Mouse (Mus musculus): ENCODE results near the gene Wipi1.

Wipi1 gene

GRCm38 (mm10) chr11:109574604-109575003, 37.2 kb downstream of the Wipi1 start:
- DNase-seq = no peak

DNA sequence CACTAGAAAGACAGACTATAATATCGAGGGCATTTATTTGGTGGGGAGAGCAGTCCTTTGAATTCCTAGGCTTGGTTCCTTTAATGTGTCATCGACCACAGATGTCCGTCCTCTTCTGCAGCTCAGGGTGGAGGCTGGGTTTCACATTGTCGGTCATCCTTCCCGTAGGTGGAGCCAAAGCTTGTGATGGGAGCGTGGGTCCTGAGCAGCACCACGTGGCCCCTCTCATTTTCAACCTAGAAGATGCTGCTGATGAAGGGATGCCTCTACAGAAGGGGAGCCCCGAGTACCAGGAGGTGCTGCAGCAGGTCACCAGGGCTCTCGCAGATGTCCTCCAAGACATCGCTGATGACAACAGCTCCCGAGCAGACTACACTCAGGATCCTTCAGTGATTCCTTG, 39.7 kb downstream of the Wipi1 start:
- DNase-seq = no peak

DNA sequence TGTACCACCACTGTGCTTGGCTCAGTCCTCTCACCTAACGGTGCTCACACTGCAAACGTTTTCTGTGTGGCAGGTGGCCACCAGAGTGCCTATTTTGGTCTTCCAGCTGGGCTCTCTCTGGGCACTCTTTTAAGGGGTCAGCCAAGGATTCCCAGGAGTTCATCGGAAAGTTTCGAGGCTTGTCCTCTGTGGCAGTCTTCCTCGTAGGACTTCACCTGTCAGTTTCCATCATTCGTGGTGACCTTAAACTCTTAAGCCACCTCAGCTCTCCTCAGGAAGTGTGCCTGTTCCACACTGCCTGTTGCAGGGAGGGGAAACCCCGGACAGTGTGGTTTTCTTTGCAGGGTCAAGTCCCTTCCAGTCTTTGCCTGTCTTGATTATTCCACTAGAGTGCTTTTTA, 42.0 kb downstream of the Wipi1 start:
- no peak for DNase-seq

- no peak for DNase-seq
These were observed 42.7 kb downstream of the Wipi1 start for GRCm38 (mm10) chr11:109569007-109569618.

- DNase-seq = no peak
These were observed 47.1 kb downstream of the Wipi1 start for GRCm38 (mm10) chr11:109564466-109565214.

DNA sequence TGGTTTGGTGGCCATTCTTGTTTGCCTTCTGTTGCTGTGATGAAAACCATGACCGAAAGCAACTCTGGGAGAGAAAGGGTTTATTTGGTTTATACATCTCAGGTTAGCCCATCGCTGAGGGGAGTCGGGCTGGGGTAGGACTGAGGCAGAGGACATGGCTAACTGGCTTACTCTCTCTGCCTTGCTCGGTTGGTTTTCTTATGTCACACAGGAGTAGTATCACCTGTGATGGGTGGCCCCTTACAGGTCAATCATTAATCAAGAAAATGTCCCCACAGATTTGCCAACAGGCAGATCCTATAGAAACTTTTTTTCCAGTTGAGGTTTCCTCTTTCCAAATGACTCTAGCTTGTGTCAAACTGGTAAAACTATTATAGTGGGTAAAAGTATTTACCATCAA, 48.1 kb downstream of the Wipi1 start:
- DNase-seq = no peak

- no peak for DNase-seq
These were observed 50.3 kb downstream of the Wipi1 start for GRCm38 (mm10) chr11:109561445-109561844.

GRCm38 (mm10) chr11:109560793-109561257, 50.9 kb downstream of the Wipi1 start:
- DNase-seq = no peak

GRCm38 (mm10) chr11:109559241-109559640, 52.5 kb downstream of the Wipi1 start:
- no peak for DNase-seq

- no peak for DNase-seq
These were observed 54.3 kb downstream of the Wipi1 start for GRCm38 (mm10) chr11:109557419-109557818.

- no peak for DNase-seq
These were observed 55.6 kb downstream of the Wipi1 start for GRCm38 (mm10) chr11:109556130-109556529.

- DNase-seq = no peak
These were observed 57.3 kb downstream of the Wipi1 start for GRCm38 (mm10) chr11:109554443-109554842.

- no peak for DNase-seq
These were observed 57.8 kb downstream of the Wipi1 start for GRCm38 (mm10) chr11:109553921-109554320.

- no peak for DNase-seq
These were observed 62.0 kb downstream of the Wipi1 start for GRCm38 (mm10) chr11:109549599-109550290.

DNA sequence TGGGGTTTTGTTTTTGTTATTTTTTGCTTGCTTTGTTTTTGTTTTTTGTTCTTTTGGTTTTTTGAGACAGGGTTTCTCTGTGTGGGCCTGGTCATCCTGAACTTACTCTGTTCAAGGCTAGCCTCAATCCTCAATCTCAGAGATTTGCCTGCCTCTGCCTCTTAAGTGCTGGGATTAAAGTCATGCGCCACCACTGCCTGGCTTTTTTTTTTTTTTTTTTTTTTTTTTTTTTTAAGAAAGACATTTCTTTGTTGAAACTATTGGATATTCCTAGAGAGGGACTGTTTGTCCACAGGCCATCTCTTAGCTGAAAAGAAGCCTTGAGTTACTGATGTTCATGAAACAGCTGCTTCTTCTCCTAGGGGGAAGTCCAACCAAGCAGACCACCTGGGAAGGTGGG, 64.1 kb downstream of the Wipi1 start:
- no peak for DNase-seq

DNA sequence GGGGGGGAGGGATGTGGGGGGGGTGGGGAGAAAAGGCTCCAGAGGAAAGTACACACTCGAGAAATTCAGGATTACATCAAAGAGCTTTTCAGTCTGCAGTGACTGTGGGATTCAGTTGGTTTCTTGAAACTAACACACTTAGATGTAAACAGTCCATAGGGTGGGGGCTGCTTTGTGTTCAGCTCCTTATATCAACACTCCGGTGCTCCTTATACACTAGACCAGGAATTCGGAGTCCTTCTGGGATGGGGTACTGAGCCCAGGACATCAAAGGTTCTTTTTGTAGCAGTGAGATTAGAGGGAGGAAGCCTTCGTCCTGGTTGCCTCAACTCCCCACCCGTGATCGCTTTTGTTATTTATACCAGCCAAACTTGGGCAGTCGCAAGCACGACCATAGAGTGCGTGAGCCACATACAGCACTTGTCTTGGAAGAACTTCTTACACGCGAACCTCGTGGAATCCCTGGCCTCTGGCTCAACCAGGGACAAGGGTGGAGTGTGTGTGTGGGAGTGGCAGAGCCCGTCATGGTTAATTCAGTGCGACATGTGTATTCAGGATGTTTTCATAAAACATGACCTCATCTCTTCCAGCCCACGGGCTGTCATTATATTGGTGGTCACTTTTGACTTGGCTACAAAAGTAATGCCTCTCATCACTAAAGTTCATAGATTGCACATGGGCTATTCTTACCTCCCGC, 65.3 kb downstream of the Wipi1 start:
- DNase-seq = no peak

DNA sequence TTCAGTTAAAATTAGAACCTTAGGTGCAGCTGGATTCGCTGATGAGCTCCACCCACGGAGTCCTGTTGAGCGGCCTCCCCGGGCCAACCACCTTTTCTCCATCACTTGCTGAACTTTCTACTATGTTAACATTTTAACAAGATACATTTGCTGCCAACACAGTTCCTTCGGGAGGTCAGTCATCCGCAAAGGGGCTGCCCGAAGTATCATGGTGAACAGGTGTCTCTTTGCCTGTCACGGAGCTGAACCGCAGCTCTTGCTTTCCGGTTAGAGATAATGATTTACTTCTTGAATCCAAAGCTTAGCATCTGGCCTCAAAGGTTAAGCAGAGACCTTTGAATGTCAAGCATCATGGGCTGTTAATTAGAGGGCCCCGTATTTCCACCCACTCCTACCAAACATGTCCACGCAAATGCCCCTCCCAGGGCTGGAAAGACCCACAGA, 66.0 kb downstream of the Wipi1 start:
- no peak for DNase-seq

- no peak for DNase-seq
These were observed 66.5 kb downstream of the Wipi1 start for GRCm38 (mm10) chr11:109545265-109545664.

GRCm38 (mm10) chr11:109544432-109544831, 67.3 kb downstream of the Wipi1 start:
- no peak for DNase-seq

- DNase-seq = no peak
These were observed 68.3 kb downstream of the Wipi1 start for GRCm38 (mm10) chr11:109543466-109543865.

- DNase-seq = no peak
These were observed 72.5 kb downstream of the Wipi1 start for GRCm38 (mm10) chr11:109539290-109539689.

GRCm38 (mm10) chr11:109536939-109537338, 74.8 kb downstream of the Wipi1 start:
- DNase-seq = peak in 1 of 2 experiments; percentile 34

DNA sequence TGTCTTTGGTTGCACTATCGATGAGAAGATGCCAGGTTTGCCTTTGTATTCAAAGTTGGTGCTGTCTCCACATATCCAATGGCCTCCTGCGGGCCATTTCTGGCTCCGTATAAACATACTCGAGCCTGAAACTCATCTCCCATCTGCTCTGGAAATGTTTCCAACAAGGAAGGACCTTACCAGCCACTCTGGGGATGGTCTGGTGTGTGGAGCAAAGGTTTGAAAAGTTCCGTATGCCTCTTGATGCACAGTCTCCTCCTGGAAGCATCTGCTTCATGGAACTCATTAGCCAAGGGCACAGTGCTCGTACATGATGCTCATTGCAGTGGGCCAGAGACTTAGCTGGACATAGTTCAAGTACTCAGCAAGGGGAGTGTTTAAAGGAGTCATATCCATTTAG, 75.8 kb downstream of the Wipi1 start:
- peak; percentile 48 to 66 for DNase-seq

Measured in cerebellum, postnatal 36 days (tissue).